Mouse (Mus musculus) gastrocnemius, adult 18-20 months (tissue): ENCODE results near the gene Rpp30. TPM values are rescaled to one million over a fixed set of nuclear protein-coding genes. Genes with fewer than 3 reads are reported as not detected.
A peak's percentile ranks its signal among the peaks of the same experiment; 100 is the strongest.

Source experiments
- DNase-seq: peaks from one replicate; pipeline ENCODE4 v3.0.0; 2021; ENCODE audit warnings: low spot score
- total RNA-seq, 2 experiments: library from RNA; stranded (reverse); gene quantifications; 2 replicates each; pipeline ENCODE4 v1.2.3; 2021

The Rpp30 gene
- total RNA-seq, 2 experiments from 2014 or later: 13.8 to 16.5 TPM

DNA sequence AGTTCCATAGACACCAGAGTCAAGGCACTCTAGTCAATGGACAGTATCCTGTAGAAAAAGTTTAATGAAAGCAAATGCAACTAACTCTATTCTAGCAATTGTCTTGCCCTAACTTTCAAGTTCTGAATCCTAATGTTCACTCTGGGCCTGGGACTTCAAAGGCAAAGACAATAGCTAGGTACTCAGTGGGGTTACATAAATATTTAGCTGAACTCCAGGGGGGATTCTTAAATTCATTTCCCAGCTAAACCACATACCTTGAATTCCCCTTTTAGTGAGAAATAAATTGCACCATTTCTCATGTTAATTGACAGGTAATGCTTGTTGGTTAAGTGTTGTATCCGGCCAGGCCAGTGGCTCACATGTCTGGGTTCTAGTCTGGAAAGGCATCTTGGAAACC lies 40.7 kb downstream of the Rpp30 start:
- no peak for DNase-seq

DNA sequence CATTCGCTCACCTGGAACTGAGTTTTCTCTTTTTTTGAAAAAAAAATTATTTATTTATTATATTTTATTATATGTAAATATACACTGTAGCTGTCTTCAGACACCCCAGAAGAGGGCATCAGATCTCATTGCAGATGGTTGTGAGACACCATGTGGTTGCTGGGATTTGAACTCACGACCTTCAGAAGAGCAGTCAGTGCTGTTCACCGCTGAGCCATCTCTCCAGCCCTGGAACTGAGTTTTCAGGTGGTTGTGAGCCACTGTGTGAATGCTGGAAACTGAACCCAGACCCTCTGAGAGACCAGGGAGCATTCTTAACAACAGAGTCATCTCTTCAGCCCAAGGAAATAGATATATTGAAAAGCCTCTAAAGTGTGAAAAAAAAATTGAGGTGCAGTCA lies 44.9 kb downstream of the Rpp30 start:
- DNase-seq: no peak

DNA sequence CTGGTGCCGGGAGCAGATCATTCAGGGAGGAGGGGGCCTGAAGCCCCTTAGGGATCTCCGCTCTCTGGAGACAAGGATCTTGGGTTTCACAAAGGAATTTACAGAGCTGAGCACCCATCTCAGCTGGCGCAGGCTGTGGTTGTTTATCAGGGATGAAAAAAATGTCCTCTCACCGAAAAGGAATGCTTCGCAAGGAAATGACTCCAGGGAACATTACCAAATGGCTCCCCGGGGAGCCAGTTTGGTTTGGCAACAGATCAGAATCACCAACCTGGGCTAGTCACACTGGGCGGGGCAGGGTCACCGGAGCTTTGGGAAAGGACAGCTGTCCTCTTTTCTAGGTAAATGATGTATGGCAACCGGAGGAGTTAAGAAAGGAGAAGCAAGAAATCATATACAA lies 45.7 kb downstream of the Rpp30 start:
- peak; percentile 35 for DNase-seq

DNA sequence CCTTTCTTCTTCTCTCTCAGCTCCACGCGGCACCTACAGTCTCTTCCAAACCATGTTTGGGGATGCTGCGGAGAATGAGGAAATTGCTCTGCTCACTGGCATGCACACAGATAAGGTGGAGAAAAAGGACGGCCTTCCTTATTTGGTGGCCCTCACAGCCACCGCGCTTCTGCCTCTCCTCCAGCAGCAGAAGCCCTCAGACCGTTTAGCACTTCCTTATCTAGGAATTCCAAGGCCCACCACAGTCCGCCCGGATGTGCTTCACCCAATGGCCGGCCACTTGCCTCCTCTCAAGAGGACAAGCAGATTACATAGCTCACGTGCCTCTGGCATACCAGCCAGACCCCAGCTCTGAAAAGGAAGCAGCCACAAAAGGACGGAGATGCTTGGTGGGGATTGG lies 46.1 kb downstream of the Rpp30 start:
- no peak for DNase-seq

DNA sequence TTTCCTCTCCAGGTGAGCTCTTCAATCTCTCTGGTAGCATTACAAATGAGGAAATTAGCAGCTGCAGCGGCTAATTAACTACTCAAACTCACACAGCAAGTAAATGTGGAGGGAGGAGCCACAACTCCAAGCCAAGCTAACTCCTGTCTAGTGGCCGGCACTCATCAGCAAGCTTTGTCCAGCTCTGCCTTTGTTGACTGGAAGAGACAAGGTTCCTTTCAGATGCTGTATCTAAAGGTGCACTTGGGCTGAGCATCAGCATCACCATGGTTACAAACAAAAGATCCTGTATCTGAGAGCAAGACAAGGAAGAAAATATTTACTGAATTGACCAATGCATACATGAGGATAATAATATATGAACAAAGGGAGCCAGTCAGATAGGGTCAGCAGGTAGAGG lies 46.7 kb downstream of the Rpp30 start:
- no peak for DNase-seq

DNA sequence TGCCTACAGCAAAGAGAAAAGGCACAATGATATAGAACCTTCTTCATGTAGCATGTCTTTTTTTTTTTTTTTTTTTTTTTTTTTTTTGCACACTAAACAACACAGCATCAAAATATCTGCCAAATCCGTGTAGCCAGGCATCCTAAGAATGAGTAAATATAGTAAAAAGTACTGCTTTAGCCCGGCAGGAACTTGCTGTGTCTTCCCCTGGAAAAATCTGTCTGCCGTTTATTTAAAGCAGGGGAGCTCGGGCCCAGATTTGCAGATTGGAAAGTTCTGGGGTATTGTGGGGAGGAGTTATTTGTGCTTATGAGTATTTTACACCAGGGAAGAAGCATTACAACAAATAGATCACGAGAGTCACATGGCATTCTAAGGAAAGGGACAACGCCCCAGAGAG lies 48.5 kb downstream of the Rpp30 start:
- no peak for DNase-seq

DNA sequence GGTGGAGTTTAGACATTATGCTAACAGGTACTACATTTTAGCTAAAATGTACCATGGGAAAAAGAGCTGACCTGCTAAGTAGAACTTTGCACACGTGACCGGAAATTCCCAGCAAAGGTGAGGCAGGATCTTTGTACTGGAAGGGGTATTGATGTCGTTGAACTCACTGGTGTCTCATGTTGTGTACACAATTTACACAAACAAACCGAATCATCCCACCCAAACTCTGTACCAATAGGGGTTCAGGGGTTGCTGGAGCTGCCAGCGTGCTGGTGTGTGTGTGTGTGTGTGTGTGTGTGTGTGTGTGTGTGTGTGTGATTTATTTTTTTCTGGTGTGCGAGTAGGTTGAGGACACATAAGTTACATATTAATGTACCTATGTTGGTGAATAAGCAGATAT lies 49.5 kb downstream of the Rpp30 start:
- DNase-seq: no peak

DNA sequence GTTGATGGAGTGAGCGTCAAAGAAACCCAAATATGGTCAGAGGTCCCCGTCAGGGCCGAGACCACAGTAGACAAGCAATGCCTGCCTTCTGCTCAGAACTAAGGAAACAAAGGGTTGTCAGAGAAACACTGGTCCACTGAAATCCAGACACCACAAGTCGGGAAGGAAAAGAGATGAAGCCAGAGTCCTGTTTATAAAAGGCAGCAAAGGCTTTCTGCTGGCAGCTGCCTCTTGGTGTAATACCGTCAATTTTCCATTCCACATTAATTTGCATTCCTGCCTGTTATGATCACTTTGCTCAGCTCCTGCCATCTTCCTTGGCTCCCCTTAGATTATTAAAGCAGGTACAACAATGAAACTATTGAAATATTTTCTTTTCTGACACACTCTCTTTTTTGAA lies 50.2 kb downstream of the Rpp30 start:
- DNase-seq: no peak

DNA sequence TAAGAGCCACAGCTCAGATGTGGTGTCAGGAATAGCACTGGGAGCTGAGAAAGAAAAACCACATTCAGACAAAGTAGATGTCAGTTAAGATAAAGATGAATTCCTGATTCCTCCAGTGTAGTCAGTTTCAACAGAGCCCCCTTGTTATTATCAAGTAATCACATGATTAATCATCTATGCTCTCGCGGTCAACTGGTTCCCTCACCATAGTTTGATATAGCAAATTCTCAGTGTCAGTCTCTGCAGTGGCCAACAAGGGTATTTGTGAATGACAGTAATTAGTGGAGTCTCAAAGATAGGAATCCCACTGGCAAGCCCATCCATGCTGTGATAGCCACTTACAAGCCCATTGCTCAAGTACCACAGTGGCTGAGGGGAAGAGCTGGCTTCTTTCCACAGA lies 60.1 kb downstream of the Rpp30 start:
- DNase-seq: no peak

DNA sequence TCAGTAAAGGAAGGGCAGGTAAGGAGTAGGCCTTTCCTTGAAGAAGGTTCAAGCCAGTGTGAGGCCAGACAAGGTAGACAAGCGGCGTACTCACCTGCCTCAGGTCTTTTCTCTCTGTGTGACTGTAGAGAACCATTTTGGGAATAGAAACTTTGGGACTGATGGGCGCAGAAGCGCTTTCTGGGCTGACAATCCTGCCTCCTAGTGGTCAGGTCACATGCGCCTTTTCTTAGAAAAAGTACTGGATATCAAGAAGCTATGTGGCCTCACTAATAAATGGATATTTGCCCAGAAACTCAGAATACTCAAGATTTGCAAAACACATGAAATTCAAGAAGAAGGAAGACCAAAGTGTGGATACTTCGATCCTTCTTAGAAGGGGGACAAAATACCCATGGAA lies 65.1 kb downstream of the Rpp30 start:
- no peak for DNase-seq

DNA sequence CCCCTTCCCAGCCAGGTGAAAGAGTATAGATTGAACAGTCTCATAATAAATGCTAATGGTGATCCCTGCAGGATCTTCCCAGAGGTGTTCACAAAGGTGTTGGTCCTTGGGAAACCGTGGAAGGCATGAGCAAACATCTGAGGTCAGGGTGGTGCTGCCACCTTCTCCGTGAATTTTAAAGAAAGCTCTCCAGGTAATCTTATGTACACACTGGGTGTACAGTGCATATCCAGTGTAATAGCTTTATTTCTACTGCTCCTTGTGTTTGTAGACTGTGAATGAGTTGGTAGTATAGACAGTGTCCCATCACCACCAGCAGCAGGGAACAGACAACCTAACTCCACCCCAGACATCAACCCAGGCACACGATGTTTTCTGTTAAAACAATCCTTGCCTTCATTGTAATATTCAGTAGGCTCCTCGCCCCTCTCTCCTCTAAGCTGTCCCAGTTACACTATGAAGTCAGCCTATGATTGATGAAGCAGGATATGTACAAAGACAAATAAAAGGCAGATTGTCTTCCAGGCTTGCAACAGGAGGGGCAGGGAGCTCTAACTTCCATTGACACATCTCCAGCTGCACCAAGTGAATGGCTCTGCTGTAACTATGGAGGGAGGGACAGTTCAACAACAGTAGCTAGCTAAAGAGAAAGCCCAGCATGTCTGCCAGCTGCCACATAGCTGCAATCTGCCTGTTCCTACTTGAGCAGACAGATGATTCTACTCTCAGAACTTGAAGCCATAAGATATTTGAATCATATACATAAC lies 66.9 kb downstream of the Rpp30 start:
- DNase-seq: no peak

Other genes with a start within 250 kb of the Rpp30 start
- gene Htr7, start 26.2 kb upstream of the Rpp30 start, total RNA-seq: under 1 TPM; 0.46 to 0.47 TPM
- gene Ankrd1, start 36.4 kb downstream of the Rpp30 start, total RNA-seq: 10 to 100 TPM in 1 of 2 experiments, 1 to 10 TPM in 1; 1.8 to 31.5 TPM